Mouse (Mus musculus): ENCODE data around the gene Nat14. TPM values are rescaled to one million over a fixed set of nuclear protein-coding genes. Genes with fewer than 3 reads are reported as not detected.

Nat14 gene
- polyA plus RNA-seq, 1 experiment from 2014 or later = 4.0 TPM

- H3K4me2 ChIP-seq (ENCODE audit: low read depth, low read length) = peak overlapping the region; percentile 62
- no peaks in the 10 kb centered on the region for H3K9me3 ChIP-seq (replicated peaks; ENCODE audit: control insufficient read depth, low read length)
- H3K27me3 ChIP-seq (ENCODE audit: control insufficient read depth, insufficient read depth, low read length) = no peaks in the 10 kb centered on the region
- peaks cover 45% of the 10 kb centered on the region for H3K4me1 ChIP-seq (ENCODE audit: control insufficient read depth, insufficient read depth, low read length)
- ATAC-seq (ENCODE audit: insufficient read depth, low FRiP score) = no peak
- H3K27ac ChIP-seq (ENCODE audit: low read length) = peak overlapping the region; percentile 95
- H3K36me3 ChIP-seq (ENCODE audit: control insufficient read depth, insufficient read depth, low read length) = peaks cover 18% of the 10 kb centered on the region; the same call in 1 of the 2 replicates
- 2% methylated on average over 14 of the region's 14 CpGs for WGBS
- peak overlapping the region; percentile 58 for H3K9ac ChIP-seq (ENCODE audit: low read length)
- peak overlapping the region; percentile 35 for H3K4me3 ChIP-seq (replicated peaks; ENCODE audit: low read length)
Observed at GRCm38 (mm10) chr7:4922931-4923565, 1.2 kb downstream of the Nat14 start.

- no peak for ATAC-seq (ENCODE audit: insufficient read depth, low FRiP score)
Observed at GRCm38 (mm10) chr7:4923586-4924364, 1.9 kb downstream of the Nat14 start.

GRCm38 (mm10) chr7:4924483-4924882 lies 2.7 kb downstream of the Nat14 start:
- H3K9me3 ChIP-seq (replicated peaks; ENCODE audit: control insufficient read depth, low read length) = no peaks in the 10 kb centered on the region
- H3K4me2 ChIP-seq (ENCODE audit: low read depth, low read length) = peak overlapping the region; percentile 62
- peaks cover 14% of the 10 kb centered on the region; the same call in 1 of the 2 replicates for H3K36me3 ChIP-seq (ENCODE audit: control insufficient read depth, insufficient read depth, low read length)
- H3K27ac ChIP-seq (ENCODE audit: low read length) = peak overlapping the region; percentile 95
- ATAC-seq (ENCODE audit: insufficient read depth, low FRiP score) = no peak
- peaks cover 45% of the 10 kb centered on the region for H3K4me1 ChIP-seq (ENCODE audit: control insufficient read depth, insufficient read depth, low read length)
- 1% methylated on average over 4 of the region's 4 CpGs for WGBS
- H3K27me3 ChIP-seq (ENCODE audit: control insufficient read depth, insufficient read depth, low read length) = no peaks in the 10 kb centered on the region
- H3K9ac ChIP-seq (ENCODE audit: low read length) = peak overlapping the region; percentile 58
- H3K4me3 ChIP-seq (replicated peaks; ENCODE audit: low read length) = peak overlapping the region; percentile 28; the same call in 1 of the 2 replicates

More at GRCm38 (mm10) chr7:4923586-4924364, 1.9 kb downstream of the Nat14 start:
- Histone ChIP-seq H3K4me2 (ENCODE audit: low read depth, low read length) (peak overlapping the region; percentile 62), H3K4me1 (ENCODE audit: control insufficient read depth, insufficient read depth, low read length) (peaks cover 45% of the 10 kb centered on the region), H3K9me3 (replicated peaks; ENCODE audit: control insufficient read depth, low read length) (no peaks in the 10 kb centered on the region), H3K9ac (ENCODE audit: low read length) (peak overlapping the region; percentile 58), H3K27ac (ENCODE audit: low read length) (peak overlapping the region; percentile 95), H3K4me3 (replicated peaks; ENCODE audit: low read length) (peak overlapping the region; percentile 28), H3K27me3 (ENCODE audit: control insufficient read depth, insufficient read depth, low read length) (no peaks in the 10 kb centered on the region), H3K36me3 (ENCODE audit: control insufficient read depth, insufficient read depth, low read length) (peaks cover 18% of the 10 kb centered on the region; the same call in 1 of the 2 replicates)
- 7% methylated on average over 37 of the region's 37 CpGs for WGBS

- Histone ChIP-seq H3K27me3 (ENCODE audit: control insufficient read depth, insufficient read depth, low read length) (no peaks in the 10 kb centered on the region), H3K4me2 (ENCODE audit: low read depth, low read length) (peak overlapping the region; percentile 62), H3K9me3 (replicated peaks; ENCODE audit: control insufficient read depth, low read length) (no peaks in the 10 kb centered on the region), H3K36me3 (ENCODE audit: control insufficient read depth, insufficient read depth, low read length) (peaks cover 10% of the 10 kb centered on the region; the same call in 1 of the 2 replicates), H3K4me3 (replicated peaks; ENCODE audit: low read length) (peak overlapping the region; percentile 4; the same call in 1 of the 2 replicates), H3K4me1 (ENCODE audit: control insufficient read depth, insufficient read depth, low read length) (peaks cover 45% of the 10 kb centered on the region), H3K27ac (ENCODE audit: low read length) (peak overlapping the region; percentile 95), H3K9ac (ENCODE audit: low read length) (peak overlapping the region; percentile 66; the same call in 1 of the 2 replicates)
- WGBS = 3% methylated on average over 3 of the region's 4 CpGs
- ATAC-seq (ENCODE audit: insufficient read depth, low FRiP score) = peak; percentile 53
Observed at GRCm38 (mm10) chr7:4924891-4925301, 3.1 kb downstream of the Nat14 start.

GRCm38 (mm10) chr7:4925441-4926381 lies 3.9 kb downstream of the Nat14 start, which contains the start of gene Ssc5d:
TSS of gene Ssc5d (plus strand) at chr7:4925785.
- H3K4me3 ChIP-seq (replicated peaks; ENCODE audit: low read length) = peak within 1 kb of the TSS; percentile 4
- H3K27me3 ChIP-seq (ENCODE audit: control insufficient read depth, insufficient read depth, low read length) = no peaks in the 10 kb centered on the region
- peak within 1 kb of the TSS; percentile 95 for H3K27ac ChIP-seq (ENCODE audit: low read length)
- peaks cover 45% of the 10 kb centered on the region for H3K4me1 ChIP-seq (ENCODE audit: control insufficient read depth, insufficient read depth, low read length)
- H3K36me3 ChIP-seq (ENCODE audit: control insufficient read depth, insufficient read depth, low read length) = peaks cover 2% of the 10 kb centered on the region; the same call in 1 of the 2 replicates
- peak within 1 kb of the TSS; percentile 62 for H3K4me2 ChIP-seq (ENCODE audit: low read depth, low read length)
- H3K9me3 ChIP-seq (replicated peaks; ENCODE audit: control insufficient read depth, low read length) = no peaks in the 10 kb centered on the region
- peak within 1 kb of the TSS; percentile 66 for H3K9ac ChIP-seq (ENCODE audit: low read length)
- ATAC-seq (ENCODE audit: insufficient read depth, low FRiP score) = peak; percentile 74
- WGBS = 13% methylated on average over 6 of the region's 6 CpGs

GRCm38 (mm10) chr7:4926849-4927248 lies 5.0 kb downstream of the Nat14 start:
- Histone ChIP-seq H3K36me3 (ENCODE audit: control insufficient read depth, insufficient read depth, low read length) (no peaks in the 10 kb centered on the region), H3K4me3 (replicated peaks; ENCODE audit: low read length) (no peak overlapping the region), H3K4me1 (ENCODE audit: control insufficient read depth, insufficient read depth, low read length) (peaks cover 45% of the 10 kb centered on the region), H3K27me3 (ENCODE audit: control insufficient read depth, insufficient read depth, low read length) (no peaks in the 10 kb centered on the region), H3K4me2 (ENCODE audit: low read depth, low read length) (no peak overlapping the region), H3K9me3 (replicated peaks; ENCODE audit: control insufficient read depth, low read length) (no peaks in the 10 kb centered on the region), H3K27ac (ENCODE audit: low read length) (no peak overlapping the region), H3K9ac (ENCODE audit: low read length) (0 out of 2 replicates have a peak overlapping the region, but pooled peaks have one; percentile 66)
- no peak for ATAC-seq (ENCODE audit: insufficient read depth, low FRiP score)
- 79% methylated on average over 16 of the region's 16 CpGs for WGBS

GRCm38 (mm10) chr7:4927711-4928110 lies 5.9 kb downstream of the Nat14 start:
- H3K4me2 ChIP-seq (ENCODE audit: low read depth, low read length) = no peak overlapping the region; the same call in 1 of the 2 replicates
- no peaks in the 10 kb centered on the region for H3K27me3 ChIP-seq (ENCODE audit: control insufficient read depth, insufficient read depth, low read length)
- H3K4me1 ChIP-seq (ENCODE audit: control insufficient read depth, insufficient read depth, low read length) = peaks cover 37% of the 10 kb centered on the region
- WGBS = 45% methylated on average over 8 of the region's 8 CpGs
- peak overlapping the region; percentile 5; the same call in 1 of the 2 replicates for H3K4me3 ChIP-seq (replicated peaks; ENCODE audit: low read length)
- no peaks in the 10 kb centered on the region for H3K9me3 ChIP-seq (replicated peaks; ENCODE audit: control insufficient read depth, low read length)
- peak overlapping the region; percentile 4; the same call in 1 of the 2 replicates for H3K9ac ChIP-seq (ENCODE audit: low read length)
- H3K27ac ChIP-seq (ENCODE audit: low read length) = no peak overlapping the region
- ATAC-seq (ENCODE audit: insufficient read depth, low FRiP score) = no peak
- no peaks in the 10 kb centered on the region for H3K36me3 ChIP-seq (ENCODE audit: control insufficient read depth, insufficient read depth, low read length)

- WGBS = 58% methylated on average over 17 of the region's 17 CpGs
- peaks cover 31% of the 10 kb centered on the region for H3K4me1 ChIP-seq (ENCODE audit: control insufficient read depth, insufficient read depth, low read length)
- no peak overlapping the region for H3K27ac ChIP-seq (ENCODE audit: low read length)
- 0 out of 2 replicates have a peak overlapping the region, but pooled peaks have one; percentile 2 for H3K4me3 ChIP-seq (replicated peaks; ENCODE audit: low read length)
- H3K9ac ChIP-seq (ENCODE audit: low read length) = peak overlapping the region; percentile 41; the same call in 1 of the 2 replicates
- no peaks in the 10 kb centered on the region for H3K9me3 ChIP-seq (replicated peaks; ENCODE audit: control insufficient read depth, low read length)
- no peak for ATAC-seq (ENCODE audit: insufficient read depth, low FRiP score)
- no peak overlapping the region; the same call in 1 of the 2 replicates for H3K4me2 ChIP-seq (ENCODE audit: low read depth, low read length)
- H3K36me3 ChIP-seq (ENCODE audit: control insufficient read depth, insufficient read depth, low read length) = no peaks in the 10 kb centered on the region
- H3K27me3 ChIP-seq (ENCODE audit: control insufficient read depth, insufficient read depth, low read length) = no peaks in the 10 kb centered on the region
Observed at GRCm38 (mm10) chr7:4928323-4928722, 6.5 kb downstream of the Nat14 start.

Measured in stomach, embryonic 16.5 days (tissue).